Mouse (Mus musculus) monocyte, adult 2 months (primary cell): ENCODE measurements around the gene Micall1.

ENCODE experiments used
- DNase-seq, 2 experiments: peaks; one replicate each; pipeline ENCODE4 v3.0.0; 2022; ENCODE audit warnings: low spot score in 2 of 2, low read depth in 1 of 2

The Micall1 gene

GRCm38 (mm10) chr15:79096556-79096955 is 12.1 kb upstream of the Micall1 start:
- no peak for DNase-seq

GRCm38 (mm10) chr15:79097135-79097534 is 11.6 kb upstream of the Micall1 start:
- DNase-seq, result no peak

GRCm38 (mm10) chr15:79097611-79098025 is 11.1 kb upstream of the Micall1 start:
- no peak for DNase-seq

GRCm38 (mm10) chr15:79098220-79098619 is 10.5 kb upstream of the Micall1 start:
- no peak for DNase-seq

- no peak for DNase-seq
Measured at GRCm38 (mm10) chr15:79098868-79099267, 9.8 kb upstream of the Micall1 start.

GRCm38 (mm10) chr15:79099456-79099855 is 9.2 kb upstream of the Micall1 start:
- DNase-seq, result no peak

GRCm38 (mm10) chr15:79100391-79100790 is 8.3 kb upstream of the Micall1 start:
- no peak for DNase-seq

GRCm38 (mm10) chr15:79101531-79101930 is 7.2 kb upstream of the Micall1 start:
- no peak for DNase-seq

GRCm38 (mm10) chr15:79103264-79103663 is 5.4 kb upstream of the Micall1 start:
- no peak for DNase-seq

GRCm38 (mm10) chr15:79105804-79106203 is 2.9 kb upstream of the Micall1 start:
- no peak for DNase-seq

- DNase-seq, result no peak
Measured at GRCm38 (mm10) chr15:79107966-79108365, 732 bp upstream of the Micall1 start.

GRCm38 (mm10) chr15:79109321-79109934 is 730 bp downstream of the Micall1 start:
- peak in 1 of 2 experiments; percentile 9 for DNase-seq

- no peak for DNase-seq
Measured at GRCm38 (mm10) chr15:79110031-79110430, 1.3 kb downstream of the Micall1 start.

GRCm38 (mm10) chr15:79110528-79110927 is 1.8 kb downstream of the Micall1 start:
- no peak for DNase-seq

GRCm38 (mm10) chr15:79111774-79112173 is 3.1 kb downstream of the Micall1 start:
- DNase-seq, result no peak

- DNase-seq, result no peak
Measured at GRCm38 (mm10) chr15:79115276-79115675, 6.6 kb downstream of the Micall1 start.

GRCm38 (mm10) chr15:79119491-79119890 is 10.8 kb downstream of the Micall1 start:
- no peak for DNase-seq

- no peak for DNase-seq
Measured at GRCm38 (mm10) chr15:79122119-79122518, 13.4 kb downstream of the Micall1 start.

- no peak for DNase-seq
Measured at GRCm38 (mm10) chr15:79122546-79122945, 13.8 kb downstream of the Micall1 start.

- no peak for DNase-seq
Measured at GRCm38 (mm10) chr15:79123751-79124150, 15.1 kb downstream of the Micall1 start.

GRCm38 (mm10) chr15:79124331-79124875 is 15.7 kb downstream of the Micall1 start:
- no peak for DNase-seq

- peak in 1 of 2 experiments; percentile 31 for DNase-seq
Measured at GRCm38 (mm10) chr15:79126217-79126932, 17.7 kb downstream of the Micall1 start.
